Mouse (Mus musculus) stomach, embryonic 16.5 days (tissue): Measurements from ENCODE around the gene Map4k4. TPM values are rescaled to one million over a fixed set of nuclear protein-coding genes. Genes with fewer than 3 reads are reported as not detected.

Experiments
- ATAC-seq: fragments of 200-750 bp; cut with Nextera tagmentation; 2 replicates; pipeline ENCODE4 v1.8.0; 2017; ENCODE audit warnings: moderate number of reproducible peaks, moderate TSS enrichment; ENCODE audit not compliant: insufficient read depth, low FRiP score
- H3K27ac ChIP-seq: fragments of 300-500 bp; sonication (generic); 2 replicates; pipeline ENCODE4 v1.5.1; 2014; ENCODE audit warnings: low read length
- H3K27me3 ChIP-seq: fragments of 300-500 bp; sonication (generic); 2 replicates; pipeline ENCODE4 v1.6.1; 2014; ENCODE audit warnings: low read length, control low read depth, mixed read lengths; ENCODE audit not compliant: control insufficient read depth, insufficient read depth
- H3K36me3 ChIP-seq: fragments of 300-500 bp; sonication (generic); 2 replicates; pipeline ENCODE4 v1.6.1; 2014; ENCODE audit warnings: low read length; ENCODE audit not compliant: control insufficient read depth, insufficient read depth
- H3K4me1 ChIP-seq: fragments of 300-500 bp; sonication (generic); 2 replicates; pipeline ENCODE4 v1.6.1; 2014; ENCODE audit warnings: low read length, control low read depth, mixed read lengths; ENCODE audit not compliant: control insufficient read depth, insufficient read depth
- H3K4me2 ChIP-seq: fragments of 300-500 bp; sonication (generic); 2 replicates; pipeline ENCODE4 v1.6.1; 2014; ENCODE audit warnings: low read depth, low read length, mixed read lengths
- H3K4me3 ChIP-seq: fragments of 300-500 bp; sonication (generic); replicated peaks from 2 replicates; pipeline ENCODE4 v1.5.1; 2014; ENCODE audit warnings: mild to moderate bottlenecking, low read length
- H3K9ac ChIP-seq: fragments of 300-500 bp; sonication (generic); 2 replicates; pipeline ENCODE4 v1.6.1; 2014; ENCODE audit warnings: low read length
- H3K9me3 ChIP-seq: fragments of 300-500 bp; sonication (generic); replicated peaks from 2 replicates; pipeline ENCODE4 v1.6.1; 2016; ENCODE audit warnings: low read length, control low read depth; ENCODE audit not compliant: control insufficient read depth
- WGBS: fragments of 180-500 bp; shearing (Covaris S2); extraction: QIAGEN DNeasy Blood & Tissue Kit; methylation state at CpG from one replicate; pipeline ENCODE4 v1.1.7; 2014; 5-methylcytosine and 5-hydroxymethylcytosine counted together
- polyA plus RNA-seq: library from polyadenylated mRNA; unstranded; fragments of >200 nt; fragmentation: Nextera tagmentation; extraction: Ambion mirVana; gene quantifications from 2 replicates; pipeline ENCODE4 v1.2.1, GENCODE M21; 2015

The Map4k4 gene
- polyA plus RNA-seq, 1 experiment from 2014 or later, result 15.3 TPM

DNA sequence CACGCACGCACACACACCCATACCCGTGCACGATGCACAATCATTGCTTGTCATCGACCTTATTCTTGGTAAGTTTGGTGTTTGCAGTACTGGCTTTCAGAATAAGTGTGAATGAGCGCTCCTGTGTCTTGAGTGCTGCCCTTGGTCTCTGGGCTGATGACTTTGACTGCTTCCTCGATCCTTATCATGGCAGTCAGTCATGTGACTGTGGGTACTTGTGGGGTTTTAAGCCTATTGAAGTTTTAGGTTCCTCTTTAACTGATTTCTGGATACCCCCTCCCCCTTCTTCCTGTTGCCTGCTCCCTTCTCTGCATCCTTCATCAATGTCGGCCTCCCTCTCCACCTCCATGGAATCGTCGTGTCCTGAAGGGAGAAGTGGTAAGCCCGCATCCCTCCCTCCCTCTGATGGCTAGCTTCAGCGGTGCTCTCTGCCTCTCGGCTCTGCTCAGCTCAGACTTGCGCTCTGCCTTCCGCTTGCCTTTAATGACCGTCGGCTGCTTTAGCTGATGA lies 107.3 kb downstream of the Map4k4 start:
- H3K36me3 ChIP-seq, result peaks cover 53% of the 10 kb centered on the region
- no peaks in the 10 kb centered on the region for H3K4me1 ChIP-seq
- H3K27ac ChIP-seq, result no peak overlapping the region
- 74% methylated on average over 17 of the region's 17 CpGs for WGBS
- no peak overlapping the region for H3K4me3 ChIP-seq
- no peaks in the 10 kb centered on the region for H3K27me3 ChIP-seq
- no peaks in the 10 kb centered on the region for H3K9me3 ChIP-seq
- H3K4me2 ChIP-seq, result no peak overlapping the region
- ATAC-seq, result no peak
- no peak overlapping the region for H3K9ac ChIP-seq

GRCm38 (mm10) chr1:40012696-40013095 lies 112.0 kb downstream of the Map4k4 start:
- Histone ChIP-seq H3K36me3 (peaks cover 29% of the 10 kb centered on the region), H3K9ac (no peak overlapping the region), H3K27me3 (no peaks in the 10 kb centered on the region), H3K27ac (no peak overlapping the region), H3K9me3 (no peaks in the 10 kb centered on the region), H3K4me2 (no peak overlapping the region), H3K4me1 (no peaks in the 10 kb centered on the region), H3K4me3 (no peak overlapping the region)
- WGBS, result 93% methylated on average over 8 of the region's 8 CpGs
- ATAC-seq, result no peak

- no peak overlapping the region for H3K4me3 ChIP-seq
- H3K27ac ChIP-seq, result no peak overlapping the region
- H3K4me1 ChIP-seq, result no peaks in the 10 kb centered on the region
- no peak overlapping the region for H3K9ac ChIP-seq
- WGBS, result 84% methylated on average over 7 of the region's 7 CpGs
- H3K9me3 ChIP-seq, result no peaks in the 10 kb centered on the region
- no peak overlapping the region for H3K4me2 ChIP-seq
- no peak for ATAC-seq
- H3K36me3 ChIP-seq, result peaks cover 28% of the 10 kb centered on the region
- H3K27me3 ChIP-seq, result no peaks in the 10 kb centered on the region
These were observed 114.5 kb downstream of the Map4k4 start for GRCm38 (mm10) chr1:40015066-40015678.

DNA sequence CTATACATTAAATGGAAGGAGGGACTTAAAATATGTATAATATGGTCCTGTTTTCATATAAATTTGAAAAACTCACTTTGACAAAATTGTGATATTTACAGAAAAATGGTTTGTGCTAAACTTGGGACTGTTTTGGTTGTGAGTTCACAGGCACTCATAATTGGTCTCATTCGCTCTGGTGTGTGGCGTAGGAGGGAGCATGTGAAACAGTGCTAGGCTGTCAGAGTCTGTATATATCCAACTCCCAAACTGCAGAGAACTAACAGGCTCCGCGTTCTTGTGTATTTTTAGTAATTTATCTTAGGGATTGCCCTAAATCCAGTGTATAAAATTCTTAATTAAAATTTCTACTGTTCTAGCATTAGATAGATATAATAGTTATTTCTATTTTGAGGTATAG lies 120.9 kb downstream of the Map4k4 start:
- Histone ChIP-seq H3K36me3 (peaks cover 29% of the 10 kb centered on the region), H3K4me3 (no peak overlapping the region)

DNA sequence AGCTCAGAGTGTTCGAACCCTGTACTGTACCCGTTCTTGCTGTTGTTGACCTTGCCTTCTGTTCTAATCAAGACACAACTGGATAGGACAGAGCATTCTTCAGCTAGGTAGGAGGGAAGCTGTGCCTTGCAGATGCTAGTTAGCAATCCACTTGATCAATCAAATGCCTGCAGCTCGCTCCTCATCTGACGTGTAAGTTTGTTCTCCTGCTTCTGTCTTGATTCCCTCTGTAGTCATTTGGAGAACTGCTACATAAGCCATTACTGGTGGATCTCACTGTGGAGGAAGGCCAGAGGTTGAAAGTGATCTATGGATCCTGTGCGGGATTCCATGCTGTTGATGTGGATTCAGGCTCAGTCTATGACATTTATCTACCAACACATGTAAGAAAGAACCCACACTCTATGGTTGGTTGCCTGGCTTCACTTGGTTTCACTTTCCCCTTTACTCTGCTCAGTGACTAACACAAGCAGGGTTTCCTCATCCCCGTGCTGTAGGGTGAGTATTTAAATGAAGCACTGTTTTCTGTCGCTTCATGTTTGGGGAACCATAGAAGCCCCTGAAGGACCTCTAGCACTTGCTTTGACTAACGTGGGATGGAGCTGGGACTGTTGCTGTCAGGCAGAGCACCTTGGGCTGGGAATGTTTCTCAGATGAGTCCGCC lies 121.9 kb downstream of the Map4k4 start:
- no peak overlapping the region for H3K9ac ChIP-seq
- ATAC-seq, result no peak
- H3K36me3 ChIP-seq, result peaks cover 27% of the 10 kb centered on the region
- no peaks in the 10 kb centered on the region for H3K9me3 ChIP-seq
- no peak overlapping the region for H3K27ac ChIP-seq
- H3K27me3 ChIP-seq, result no peaks in the 10 kb centered on the region
- WGBS, result 90% methylated on average over 9 of the region's 9 CpGs
- H3K4me1 ChIP-seq, result no peaks in the 10 kb centered on the region
- no peak overlapping the region for H3K4me3 ChIP-seq
- H3K4me2 ChIP-seq, result no peak overlapping the region

More for the DNA sequence above, 120.9 kb downstream of the Map4k4 start:
- Histone ChIP-seq H3K4me1 (no peaks in the 10 kb centered on the region), H3K4me2 (no peak overlapping the region), H3K9me3 (no peaks in the 10 kb centered on the region), H3K9ac (no peak overlapping the region), H3K27ac (no peak overlapping the region), H3K27me3 (no peaks in the 10 kb centered on the region)
- 77% methylated on average over 4 of the region's 4 CpGs for WGBS
- no peak for ATAC-seq

GRCm38 (mm10) chr1:40023206-40023605 lies 122.5 kb downstream of the Map4k4 start:
- 94% methylated on average over 15 of the region's 15 CpGs for WGBS
- Histone ChIP-seq H3K4me2 (no peak overlapping the region), H3K27me3 (no peaks in the 10 kb centered on the region), H3K36me3 (peaks cover 27% of the 10 kb centered on the region), H3K9me3 (no peaks in the 10 kb centered on the region), H3K4me1 (no peaks in the 10 kb centered on the region), H3K27ac (no peak overlapping the region), H3K9ac (no peak overlapping the region), H3K4me3 (no peak overlapping the region)
- ATAC-seq, result no peak

GRCm38 (mm10) chr1:40023748-40024147 lies 123.0 kb downstream of the Map4k4 start:
- Histone ChIP-seq H3K9ac (no peak overlapping the region), H3K27me3 (no peaks in the 10 kb centered on the region), H3K4me3 (no peak overlapping the region), H3K27ac (no peak overlapping the region), H3K36me3 (peaks cover 27% of the 10 kb centered on the region), H3K4me2 (no peak overlapping the region), H3K9me3 (no peaks in the 10 kb centered on the region), H3K4me1 (no peaks in the 10 kb centered on the region)
- 72% methylated on average over 3 of the region's 3 CpGs for WGBS
- ATAC-seq, result no peak

- no peak overlapping the region for H3K4me3 ChIP-seq
- no peak overlapping the region for H3K27ac ChIP-seq
- no peak overlapping the region for H3K9ac ChIP-seq
- H3K36me3 ChIP-seq, result peaks cover 24% of the 10 kb centered on the region
- no peak overlapping the region for H3K4me2 ChIP-seq
- 87% methylated on average over 27 of the region's 27 CpGs for whole genome bisulfite sequencing
- ATAC-seq, result no peak
- H3K9me3 ChIP-seq, result no peaks in the 10 kb centered on the region
- no peaks in the 10 kb centered on the region for H3K27me3 ChIP-seq
- no peaks in the 10 kb centered on the region for H3K4me1 ChIP-seq
These were observed 124.0 kb downstream of the Map4k4 start for GRCm38 (mm10) chr1:40024554-40025320.

GRCm38 (mm10) chr1:40025416-40025815 lies 124.7 kb downstream of the Map4k4 start:
- Histone ChIP-seq H3K9me3 (no peaks in the 10 kb centered on the region), H3K27ac (no peak overlapping the region), H3K36me3 (peaks cover 19% of the 10 kb centered on the region), H3K9ac (no peak overlapping the region), H3K4me1 (no peaks in the 10 kb centered on the region), H3K27me3 (no peaks in the 10 kb centered on the region), H3K4me3 (no peak overlapping the region), H3K4me2 (no peak overlapping the region)
- ATAC-seq, result no peak
- 86% methylated on average over 5 of the region's 5 CpGs for WGBS
